Mouse (Mus musculus) olfactory bulb, adult 2 months (tissue): ENCODE results near the gene Kalrn. TPM values are rescaled to one million over a fixed set of nuclear protein-coding genes. Genes with fewer than 3 reads are reported as not detected.

Experiments used
- H3K27ac ChIP-seq: fragments of 200-500 bp; 2 replicates; pipeline ENCODE4 v1.5.1; 2012; ENCODE audit warnings: low read depth, low read length; ENCODE audit not compliant: insufficient read depth
- H3K4me1 ChIP-seq: fragments of 200-500 bp; 2 replicates; pipeline ENCODE4 v1.6.1; 2012; ENCODE audit warnings: low read length; ENCODE audit not compliant: control insufficient read depth, insufficient read depth
- H3K4me3 ChIP-seq: fragments of 200-500 bp; 2 replicates; pipeline ENCODE4 v1.5.1; 2012; ENCODE audit warnings: mild to moderate bottlenecking, low read depth, low read length, moderate library complexity; ENCODE audit not compliant: insufficient read depth
- CTCF ChIP-seq: fragments of 200-500 bp; IDR thresholded peaks from 2 replicates; pipeline ENCODE4 v1.5.1; 2012; ENCODE audit warnings: low read depth, mild to moderate bottlenecking, low read length, moderate library complexity; ENCODE audit not compliant: insufficient read depth
- POLR2A ChIP-seq: fragments of 200-500 bp; IDR thresholded peaks from 2 replicates; pipeline ENCODE4 v1.6.1; 2012; ENCODE audit warnings: mild to moderate bottlenecking, low read depth, low read length, moderate library complexity; ENCODE audit not compliant: insufficient read depth
- WGBS: fragments of 180-500 bp; shearing (Covaris S2); methylation state at CpG from one replicate; pipeline ENCODE4 v1.1.7; 2018; 5-methylcytosine and 5-hydroxymethylcytosine counted together
- polyA plus RNA-seq: library from polyadenylated mRNA; stranded (reverse); fragments of >200 nt; gene quantifications from 2 replicates; pipeline ENCODE4 v1.2.4, GENCODE M21; 2012; ENCODE audit warnings: low replicate concordance; ENCODE audit not compliant: missing spikeins, insufficient read depth, insufficient read length

Kalrn gene
- polyA plus RNA-seq, 1 experiment, result 153 TPM

DNA sequence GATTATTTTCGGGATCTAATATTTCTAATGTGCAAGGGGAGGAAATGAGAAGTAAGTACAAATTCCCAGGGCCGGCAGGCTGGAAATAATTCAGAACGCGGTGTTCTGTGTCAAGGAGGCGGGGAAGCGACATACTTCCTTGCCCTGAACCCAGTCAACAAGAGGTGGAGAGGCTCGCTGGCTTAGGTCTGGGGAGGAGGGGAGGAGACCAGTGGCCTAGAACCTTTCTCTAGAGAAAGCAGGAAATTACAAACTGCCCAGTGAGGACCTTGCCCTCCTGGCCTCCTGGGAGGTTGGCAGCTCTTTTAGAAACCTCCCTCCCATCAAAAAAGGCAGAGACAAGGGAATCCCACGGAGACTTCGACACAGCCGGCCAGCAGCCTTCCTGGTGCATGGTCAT is 225.8 kb downstream of the Kalrn start:
- Histone ChIP-seq H3K27ac (no peak overlapping the region), H3K4me3 (no peak overlapping the region), H3K4me1 (peaks cover 23% of the 10 kb centered on the region)
- 54% methylated on average over 10 of the region's 10 CpGs for WGBS
- TF ChIP-seq POLR2A (no peak), CTCF (no peak)

DNA sequence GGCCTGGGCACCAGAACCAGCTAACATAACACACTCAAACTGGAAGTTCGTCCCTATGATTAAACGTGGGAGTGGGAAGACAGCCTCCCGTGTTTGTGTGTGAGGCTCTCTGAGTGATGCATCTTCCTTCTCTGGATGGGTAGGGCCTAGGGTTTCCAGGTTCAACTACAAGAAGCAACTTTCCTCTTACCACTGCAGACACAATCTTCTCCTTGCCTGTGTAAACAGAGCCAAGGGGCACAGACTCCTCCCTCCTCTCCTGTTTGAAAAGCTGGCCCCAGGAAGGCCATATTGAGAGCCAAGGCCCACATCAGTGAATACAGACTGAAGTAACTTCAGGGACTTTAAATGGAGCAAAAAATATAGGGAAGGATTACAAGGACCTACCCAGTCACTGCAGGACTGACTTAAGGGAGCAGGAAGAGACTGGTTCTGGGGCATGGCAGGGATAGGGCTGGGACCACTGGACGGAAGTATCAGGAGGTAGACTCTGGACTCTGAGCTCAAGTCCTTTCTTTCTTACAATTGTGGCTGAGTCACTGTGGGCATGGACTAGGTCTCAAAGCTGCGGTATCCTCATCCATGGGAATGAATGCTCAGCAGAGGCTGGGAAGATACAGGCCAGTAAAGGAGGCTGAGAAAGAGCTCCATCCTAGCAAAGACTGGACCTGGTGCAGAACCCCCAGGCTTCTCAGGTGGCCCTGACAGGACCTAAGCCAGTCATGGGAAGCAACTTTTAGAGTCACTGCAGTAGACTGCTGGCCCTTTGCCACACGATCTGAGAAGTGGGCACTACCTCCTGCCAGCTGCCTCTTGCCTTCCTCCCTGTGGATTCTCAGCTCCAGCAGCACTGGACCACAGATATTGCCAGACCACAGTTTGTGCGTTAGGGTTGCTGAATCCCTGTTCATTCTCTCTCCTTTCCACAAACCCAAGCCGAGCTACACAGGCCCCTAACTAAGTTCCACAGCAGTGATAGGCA is 228.1 kb downstream of the Kalrn start:
- TF ChIP-seq CTCF (no peak), POLR2A (no peak)
- no peak overlapping the region for H3K27ac ChIP-seq
- 62% methylated on average over 8 of the region's 8 CpGs for WGBS
- peaks cover 26% of the 10 kb centered on the region for H3K4me1 ChIP-seq
- no peak overlapping the region for H3K4me3 ChIP-seq

- no peak overlapping the region for H3K4me3 ChIP-seq
- WGBS, result 14% methylated on average over 1 of the region's 1 CpGs
- no peak for TF ChIP-seq POLR2A
- peaks cover 27% of the 10 kb centered on the region for H3K4me1 ChIP-seq
- H3K27ac ChIP-seq, result no peak overlapping the region; the same call in 1 of the 2 replicates
Observed at GRCm38 (mm10) chr16:34343968-34344367, 229.4 kb downstream of the Kalrn start.

- TF ChIP-seq CTCF (no peak), POLR2A (no peak)
- Histone ChIP-seq H3K27ac (peak overlapping the region; percentile 42; the same call in 1 of the 2 replicates), H3K4me3 (no peak overlapping the region), H3K4me1 (peaks cover 29% of the 10 kb centered on the region)
- WGBS, result 48% methylated on average over 4 of the region's 4 CpGs
Observed at GRCm38 (mm10) chr16:34343161-34343560, 230.2 kb downstream of the Kalrn start.

DNA sequence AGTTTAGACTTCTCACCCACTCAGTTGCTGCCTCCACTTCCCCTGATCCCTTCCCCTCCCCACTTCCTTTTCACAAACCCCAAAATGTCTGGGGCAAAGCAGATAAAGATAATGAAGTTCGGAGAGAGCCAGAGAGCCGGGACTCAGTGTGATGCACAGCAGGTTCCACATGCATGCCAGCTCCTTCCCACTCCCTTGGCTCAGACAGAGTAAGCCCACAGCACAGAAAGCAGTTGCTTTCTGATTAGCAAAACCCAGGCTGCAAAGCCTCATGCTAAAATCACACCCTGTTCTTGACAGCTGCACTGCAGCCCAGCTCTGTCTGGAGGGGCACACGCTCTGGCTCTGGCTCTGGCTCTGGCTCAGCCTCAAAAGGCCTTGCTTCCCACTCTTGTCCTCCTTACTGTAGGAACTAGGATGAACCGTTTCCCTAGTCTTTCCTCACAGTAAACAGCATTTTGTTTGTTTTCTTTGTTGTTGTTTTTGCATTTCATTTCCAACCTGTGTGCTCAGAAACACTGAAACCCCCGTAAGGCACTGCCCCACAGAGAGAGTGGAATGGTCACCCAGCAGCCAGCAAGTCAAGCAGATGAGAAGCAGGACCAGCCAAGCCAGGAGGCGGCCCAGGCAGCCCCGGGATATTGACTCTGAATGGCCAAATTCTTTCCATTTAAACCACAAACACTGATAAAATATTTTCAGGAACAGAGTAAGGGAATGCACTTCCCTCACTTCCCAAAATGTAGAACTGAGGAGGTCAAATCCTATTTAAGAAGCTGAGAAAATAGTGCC is 230.8 kb downstream of the Kalrn start:
- 32% methylated on average over 7 of the region's 7 CpGs for WGBS
- TF ChIP-seq CTCF (no peak), POLR2A (no peak)
- H3K4me1 ChIP-seq, result peaks cover 26% of the 10 kb centered on the region
- H3K27ac ChIP-seq, result peak overlapping the region; percentile 40; the same call in 1 of the 2 replicates
- H3K4me3 ChIP-seq, result no peak overlapping the region

GRCm38 (mm10) chr16:34334919-34335318 is 238.4 kb downstream of the Kalrn start:
- H3K4me1 ChIP-seq, result peaks cover 25% of the 10 kb centered on the region
- H3K27ac ChIP-seq, result no peak overlapping the region
- 50% methylated on average over 4 of the region's 4 CpGs for WGBS
- H3K4me3 ChIP-seq, result no peak overlapping the region
- TF ChIP-seq CTCF, result no peak
- no peak for TF ChIP-seq POLR2A

DNA sequence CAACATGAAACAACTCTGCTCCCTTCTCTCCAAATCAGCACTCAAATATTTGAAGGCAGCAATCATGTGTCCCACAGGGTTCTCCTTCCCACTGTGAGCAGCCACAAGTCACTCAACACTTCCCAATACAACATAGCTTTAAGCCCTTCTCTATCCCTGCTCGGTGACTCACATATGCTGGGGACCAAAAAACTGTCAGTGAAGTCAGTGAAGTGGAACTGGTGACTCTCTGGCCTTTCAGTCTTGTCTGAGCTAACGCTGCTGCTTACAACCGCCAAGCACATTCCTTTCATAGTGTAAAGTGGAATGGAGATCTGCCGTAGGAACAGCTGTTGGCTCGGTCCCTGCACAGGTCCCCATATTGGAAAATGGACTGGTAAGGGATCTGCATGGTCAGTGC is 241.7 kb downstream of the Kalrn start:
- Histone ChIP-seq H3K27ac (no peak overlapping the region), H3K4me3 (no peak overlapping the region), H3K4me1 (peaks cover 30% of the 10 kb centered on the region)
- 56% methylated on average over 5 of the region's 5 CpGs for WGBS
- no peak for TF ChIP-seq POLR2A
- no peak for TF ChIP-seq CTCF

- TF ChIP-seq CTCF, result no peak
- TF ChIP-seq POLR2A, result no peak
- no peak overlapping the region for H3K27ac ChIP-seq
- no peak overlapping the region for H3K4me3 ChIP-seq
- WGBS, result 29% methylated on average over 9 of the region's 9 CpGs
- peaks cover 25% of the 10 kb centered on the region for H3K4me1 ChIP-seq
Observed at GRCm38 (mm10) chr16:34329876-34330275, 243.5 kb downstream of the Kalrn start.

- WGBS, result 21% methylated on average over 12 of the region's 12 CpGs
- H3K27ac ChIP-seq, result no peak overlapping the region
- no peak for TF ChIP-seq CTCF
- TF ChIP-seq POLR2A, result no peak
- no peak overlapping the region for H3K4me3 ChIP-seq
- H3K4me1 ChIP-seq, result peaks cover 22% of the 10 kb centered on the region
Observed at GRCm38 (mm10) chr16:34329431-34329873, 243.9 kb downstream of the Kalrn start.
